Mouse (Mus musculus) spleen, adult 10 weeks (tissue): ENCODE data around the gene Nfia. TPM values are rescaled to one million over a fixed set of nuclear protein-coding genes. Genes with fewer than 3 reads are reported as not detected.

Source experiments
- polyA plus RNA-seq: library from polyadenylated mRNA; stranded (reverse); fragments of 350-450 nt; fragmentation: Illumina TruSeq; extraction: RNeasy Lipid Tissue Mini Kit (QIAGEN cat#74804); gene quantifications from one replicate; pipeline ENCODE4 v1.2.3, GENCODE M21; 2015; ENCODE audit warnings: low replicate concordance; ENCODE audit not compliant: insufficient read depth

Nfia gene
- 6.5 TPM for polyA plus RNA-seq

GRCm38 (mm10) chr4:97772641-97773040 lies at the start of gene Nfia:
Nfia (plus strand) TSS chr4:97772734.

GRCm38 (mm10) chr4:97777706-97778176 lies 5.2 kb downstream of the Nfia start, which contains the start of gene E130114P18Rik:
E130114P18Rik (minus strand) TSS chr4:97778078.

Other genes with a start within 250 kb of the Nfia start
- gene E130114P18Rik, start 5.3 kb downstream of the Nfia start, polyA plus RNA-seq: 0.25 TPM